Mouse (Mus musculus) C2C12 (cell line): ENCODE data around the gene Anks6.

Experiments
- CEBPB ChIP-seq: IDR thresholded peaks from one replicate; pipeline ENCODE4 v1.6.1; 2011; ENCODE audit warnings: low read depth, mild to moderate bottlenecking, control low read depth, moderate library complexity
- CTCF ChIP-seq: IDR thresholded peaks from one replicate; pipeline ENCODE4 v1.5.1; 2011; ENCODE audit not compliant: control insufficient read depth, insufficient read depth, insufficient read length
- FOSL1 ChIP-seq: IDR thresholded peaks from one replicate; pipeline ENCODE4 v1.8.0; 2011; ENCODE audit warnings: mild to moderate bottlenecking, low read length; ENCODE audit not compliant: poor library complexity, insufficient read depth, severe bottlenecking
- MAX ChIP-seq: IDR thresholded peaks from one replicate; pipeline ENCODE4 v1.6.1; 2011; ENCODE audit warnings: mild to moderate bottlenecking, control low read depth
- MYOG ChIP-seq: IDR thresholded peaks from one replicate; pipeline ENCODE4 v1.6.1; 2011; ENCODE audit not compliant: control insufficient read depth, insufficient read length; ENCODE audit errors: extremely low read depth
- USF1 ChIP-seq: IDR thresholded peaks from one replicate; pipeline ENCODE4 v1.6.1; 2011; ENCODE audit warnings: low read depth, mild to moderate bottlenecking, control low read depth, moderate library complexity

DNA sequence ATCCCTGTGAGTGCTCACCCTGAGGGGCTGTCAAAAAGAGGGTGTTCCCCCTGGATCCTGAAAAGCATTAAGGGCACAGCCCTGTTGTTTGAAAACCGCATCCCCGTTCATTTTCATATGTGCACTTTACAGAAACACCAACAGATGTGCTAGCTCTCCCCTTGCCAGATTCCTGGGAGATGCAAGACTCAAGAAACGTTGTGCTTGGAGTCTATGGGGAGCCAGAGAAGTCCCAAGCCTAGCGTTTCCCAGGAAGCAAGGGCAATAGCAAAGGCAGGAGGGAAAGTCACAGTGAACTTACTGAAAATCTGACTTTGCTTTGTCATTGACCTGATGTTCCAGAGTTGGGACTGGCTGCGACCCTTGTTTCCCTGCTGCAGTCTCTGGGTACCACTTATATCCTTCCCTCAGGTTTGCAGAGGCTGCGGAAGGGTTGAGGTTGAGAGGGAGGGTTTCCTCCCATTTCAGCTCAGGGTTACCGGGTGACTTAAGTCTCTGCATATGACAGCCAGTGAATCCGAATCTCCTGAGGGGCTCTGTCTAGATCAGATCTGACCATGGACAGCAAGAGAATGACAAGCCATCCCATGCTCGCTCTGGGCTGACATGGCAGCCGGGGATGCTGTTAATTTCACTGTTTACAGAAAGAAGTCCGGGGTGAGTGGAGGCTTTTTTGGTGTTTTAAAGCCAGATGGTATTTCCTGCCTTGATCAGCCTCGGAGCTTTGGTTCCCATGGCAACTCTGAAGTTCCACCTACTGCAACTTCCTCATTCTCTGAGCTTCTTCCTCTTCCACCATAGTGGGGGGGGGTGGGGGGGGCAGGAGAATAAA, 46.6 kb downstream of the Anks6 start:
- TF ChIP-seq CTCF (no peak), MAX (no peak), USF1 (no peak), MYOG (no peak), FOSL1 (no peak), CEBPB (no peak)
